Mouse (Mus musculus) MEL (cell line): ENCODE results near the gene Defb20.

ENCODE experiments used
- BHLHE40 ChIP-seq: IDR thresholded peaks from 2 replicates; pipeline ENCODE4 v1.6.1; 2012; ENCODE audit warnings: low read depth, mild to moderate bottlenecking, inconsistent platforms, low read length, improper control_type of control experiment, borderline replicate concordance
- EP300 ChIP-seq, 2 experiments: IDR thresholded peaks; 2 replicates each; pipeline ENCODE4 v1.6.1; 2011; ENCODE audit warnings: improper control_type of control experiment in 2 of 2, low read length in 2 of 2, low read depth in 1 of 2, mild to moderate bottlenecking in 1 of 2
- GABPA ChIP-seq: IDR thresholded peaks from 2 replicates; pipeline ENCODE4 v1.6.1; 2012; ENCODE audit warnings: low read depth, mild to moderate bottlenecking, inconsistent platforms, low read length, improper control_type of control experiment, moderate library complexity
- KAT2A ChIP-seq: conservative IDR thresholded peaks from 2 replicates; pipeline ENCODE4 v1.6.1; 2012; ENCODE audit warnings: low read depth, low read length, improper control_type of control experiment, inconsistent platforms
- POLR2A ChIP-seq, 2 experiments: IDR thresholded peaks; 2 replicates each; pipeline ENCODE4 v1.6.1; 2011 to 2012; ENCODE audit warnings: low read length in 2 of 2, mild to moderate bottlenecking in 2 of 2, control low read depth in 1 of 2, improper control_type of control experiment in 1 of 2, low read depth in 1 of 2, moderate library complexity in 1 of 2; ENCODE audit not compliant: control insufficient read depth in 1 of 2, insufficient read depth in 1 of 2, poor library complexity in 1 of 2
- ZNF384 ChIP-seq: IDR thresholded peaks from 2 replicates; pipeline ENCODE4 v1.6.1; 2012; ENCODE audit warnings: low read depth, mild to moderate bottlenecking, inconsistent platforms, low read length, improper control_type of control experiment

DNA sequence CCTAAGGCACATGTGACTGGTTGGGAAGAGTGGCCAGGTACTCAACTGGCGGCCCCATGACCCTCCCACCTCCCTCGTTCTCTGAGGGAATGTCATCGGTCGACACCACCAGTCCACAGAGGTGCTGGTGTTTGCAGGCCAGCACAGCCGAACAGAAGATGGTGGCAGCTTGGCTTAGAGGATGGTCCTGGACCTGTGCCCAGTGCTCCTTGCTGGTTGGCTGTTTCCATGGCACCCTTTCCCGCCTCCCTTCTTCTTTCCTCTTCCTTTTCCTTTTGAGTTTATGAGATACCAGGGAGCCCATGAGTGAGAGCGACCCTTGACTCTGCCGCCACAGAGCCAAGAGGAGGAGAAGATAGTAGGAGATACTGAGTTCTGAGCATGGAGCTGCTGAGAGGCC, 33.6 kb upstream of the Defb20 start:
- TF ChIP-seq EP300 (IDR thresholded peaks at IDR 0.05; ENCODE audit: low read depth in 1 of 2, low read length in 2 of 2) (no peak), BHLHE40 (no peak), KAT2A (no peak), ZNF384 (no peak), GABPA (no peak), POLR2A (IDR thresholded peaks at IDR 0.05; ENCODE audit: control insufficient read depth in 1 of 2, insufficient read depth in 1 of 2, low read depth in 1 of 2, low read length in 2 of 2, poor library complexity in 1 of 2) (no peak)
